Mouse (Mus musculus) splenic B cell, adult 2 months (primary cell): ENCODE measurements around the gene Limk2.

Experiments used
- DNase-seq: peaks from one replicate; pipeline ENCODE4 v3.0.0-alpha.2; 2011; ENCODE audit warnings: low read depth, low spot score
- H3K27me3 ChIP-seq: 2 replicates; pipeline ENCODE4 v1.6.1; 2012; ENCODE audit warnings: mild to moderate bottlenecking, low read length, moderate library complexity, mixed read lengths; ENCODE audit not compliant: control insufficient read depth, poor library complexity, insufficient read depth, severe bottlenecking
- H3K36me3 ChIP-seq: 2 replicates; pipeline ENCODE4 v1.6.1; 2012; ENCODE audit warnings: mild to moderate bottlenecking, low read length, moderate library complexity, mixed read lengths; ENCODE audit not compliant: control insufficient read depth, poor library complexity, insufficient read depth, severe bottlenecking

Gene Limk2

GRCm38 (mm10) chr11:3337961-3338360 lies 71.0 kb downstream of the Limk2 start:
- Histone ChIP-seq H3K36me3 (peaks cover 8% of the 10 kb centered on the region), H3K27me3 (no peaks in the 10 kb centered on the region)
- DNase-seq = no peak

GRCm38 (mm10) chr11:3337173-3337955 lies 71.6 kb downstream of the Limk2 start:
- Histone ChIP-seq H3K27me3 (no peaks in the 10 kb centered on the region), H3K36me3 (peaks cover 8% of the 10 kb centered on the region)
- no peak for DNase-seq

DNA sequence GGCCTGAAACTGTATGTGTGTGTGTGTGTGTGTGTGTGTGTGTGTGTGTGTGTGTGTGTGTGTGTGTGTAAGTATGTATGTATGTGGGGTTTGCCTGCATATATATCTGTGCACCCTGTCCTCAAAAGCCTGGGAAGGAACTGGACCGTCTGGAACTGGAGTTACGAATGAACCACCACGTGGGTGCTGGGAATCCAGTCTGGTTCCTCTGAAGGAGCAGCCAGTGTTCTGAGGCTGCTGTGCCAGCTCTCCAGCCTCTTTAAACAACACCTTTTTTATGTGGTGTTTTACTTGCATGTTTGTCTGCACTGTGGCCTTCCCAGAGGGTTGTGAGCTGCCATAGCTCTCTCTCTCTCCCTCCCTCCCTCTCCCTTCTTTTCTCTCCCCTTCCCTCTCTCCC lies 72.4 kb downstream of the Limk2 start:
- peak; percentile 20 for DNase-seq
- Histone ChIP-seq H3K36me3 (peaks cover 7% of the 10 kb centered on the region), H3K27me3 (no peaks in the 10 kb centered on the region)

- DNase-seq = peak; percentile 93
- no peaks in the 10 kb centered on the region for H3K27me3 ChIP-seq
These were observed 73.3 kb downstream of the Limk2 start for GRCm38 (mm10) chr11:3335651-3336216.

GRCm38 (mm10) chr11:3334711-3335316 lies 74.2 kb downstream of the Limk2 start:
- Histone ChIP-seq H3K27me3 (no peaks in the 10 kb centered on the region), H3K36me3 (peaks cover 5% of the 10 kb centered on the region)
- DNase-seq = peak; percentile 46

More at GRCm38 (mm10) chr11:3335651-3336216, 73.3 kb downstream of the Limk2 start:
- peaks cover 5% of the 10 kb centered on the region for H3K36me3 ChIP-seq

GRCm38 (mm10) chr11:3334141-3334710 lies 74.8 kb downstream of the Limk2 start:
- DNase-seq = no peak
- H3K36me3 ChIP-seq = peaks cover 5% of the 10 kb centered on the region
- H3K27me3 ChIP-seq = no peaks in the 10 kb centered on the region

DNA sequence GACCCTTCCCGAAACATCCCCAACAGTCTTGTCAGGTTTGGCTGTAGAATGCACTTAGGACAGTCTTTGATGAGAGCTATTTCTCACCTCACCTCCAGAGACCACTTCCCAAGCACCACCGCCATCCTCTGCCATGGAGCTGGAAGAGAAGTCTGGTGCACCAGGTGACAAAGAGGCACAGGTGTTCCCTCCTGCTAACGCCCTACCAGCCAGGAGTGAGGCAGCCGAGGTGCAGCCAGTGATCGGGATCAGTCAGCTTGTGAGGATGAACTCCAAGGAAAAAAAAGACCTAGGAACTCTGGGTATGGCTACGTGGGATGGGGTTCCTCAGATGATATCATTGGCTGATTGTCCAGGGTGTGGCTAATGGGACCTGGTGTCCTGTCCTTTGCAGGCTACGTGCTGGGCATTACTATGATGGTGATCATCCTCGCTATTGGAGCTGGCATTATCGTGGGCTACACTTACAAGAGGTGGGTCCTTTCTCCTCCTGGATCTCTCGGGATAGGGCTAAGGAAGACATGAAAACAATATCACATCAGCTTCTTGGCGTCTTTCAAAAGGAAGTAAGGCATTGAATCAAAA lies 75.8 kb downstream of the Limk2 start:
- no peaks in the 10 kb centered on the region for H3K27me3 ChIP-seq
- peaks cover 5% of the 10 kb centered on the region for H3K36me3 ChIP-seq
- DNase-seq = no peak

DNA sequence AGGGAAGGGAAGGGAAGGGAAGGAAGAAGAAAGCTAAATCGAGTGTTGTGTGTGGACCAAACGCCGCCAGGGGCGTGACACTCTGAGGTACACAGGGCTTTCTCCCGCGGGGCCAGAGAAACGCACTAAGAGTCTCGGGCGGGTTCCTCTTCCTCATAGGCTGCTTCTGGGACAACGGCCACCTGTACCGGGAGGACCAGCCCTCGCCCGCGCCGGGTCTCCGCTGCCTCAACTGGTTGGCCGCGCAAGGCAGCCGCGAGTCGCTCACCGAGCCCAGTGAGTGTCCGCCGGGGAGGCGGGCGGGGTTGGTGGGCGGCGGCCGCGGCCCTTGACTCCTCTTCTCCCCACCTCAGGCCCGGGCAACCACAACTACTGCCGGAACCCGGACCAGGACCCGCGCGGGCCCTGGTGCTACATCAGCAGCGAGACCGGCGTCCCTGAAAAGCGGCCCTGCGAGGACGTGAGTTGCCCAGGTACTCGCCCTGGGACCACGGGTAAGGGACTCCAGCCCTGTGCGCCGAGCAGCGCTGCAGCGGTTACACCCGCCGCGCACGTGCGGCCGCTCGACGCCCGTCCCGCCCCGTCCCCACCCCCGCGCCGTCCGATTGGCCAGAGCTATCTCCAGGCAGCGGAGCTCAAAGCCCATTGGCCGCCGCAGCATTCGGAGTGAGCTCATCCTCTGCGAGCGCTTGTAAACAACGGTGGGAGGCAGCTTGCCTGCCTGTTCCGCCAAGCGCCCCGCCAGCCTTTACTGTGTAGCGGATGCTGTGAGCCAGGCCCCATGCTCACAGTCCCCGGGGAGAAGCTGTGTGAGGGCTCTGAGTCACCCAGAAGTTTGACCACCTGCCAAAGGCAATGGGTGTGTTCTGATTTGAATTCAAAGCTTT lies 77.0 kb downstream of the Limk2 start:
- peak; percentile 98 for DNase-seq
- Histone ChIP-seq H3K36me3 (peaks cover 5% of the 10 kb centered on the region), H3K27me3 (no peaks in the 10 kb centered on the region)

DNA sequence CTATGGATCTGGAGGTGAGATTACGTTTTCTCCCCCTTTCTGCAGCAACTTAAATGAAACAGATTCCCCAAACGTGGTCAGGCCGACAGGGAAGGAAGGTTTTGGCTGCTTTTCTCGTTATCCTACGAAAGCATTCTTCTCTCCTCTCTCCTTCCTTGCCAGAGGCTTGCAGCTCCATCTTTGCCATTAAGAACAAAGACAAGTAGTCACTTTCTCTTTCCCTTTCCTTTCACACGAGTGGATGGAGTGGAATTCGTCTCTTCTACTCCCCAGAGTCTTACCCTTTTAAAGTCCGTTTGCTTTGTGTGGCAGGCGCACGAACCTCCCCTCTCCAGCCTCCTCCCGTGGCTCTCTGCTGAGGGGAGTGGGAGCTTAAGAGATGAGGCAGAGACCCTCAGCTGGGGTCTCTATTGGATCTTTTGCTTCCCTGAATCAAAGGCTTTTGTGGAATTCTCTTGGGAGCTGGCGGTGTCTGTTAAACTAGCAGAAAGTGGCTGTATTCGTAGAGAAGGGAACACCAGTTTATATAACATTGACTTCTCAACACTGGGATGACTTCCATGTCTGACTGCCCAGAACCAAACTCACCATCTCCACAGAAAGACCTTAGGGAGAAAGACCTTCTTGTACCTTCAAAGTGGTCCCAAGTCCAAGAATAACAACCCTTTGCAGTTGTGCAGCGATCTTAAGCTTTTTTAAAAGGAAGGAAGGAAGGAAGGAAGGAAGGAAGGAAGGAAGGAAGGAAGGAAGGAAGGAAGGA lies 77.8 kb downstream of the Limk2 start:
- Histone ChIP-seq H3K27me3 (no peaks in the 10 kb centered on the region), H3K36me3 (peaks cover 5% of the 10 kb centered on the region)
- DNase-seq = peak; percentile 36

- Histone ChIP-seq H3K36me3 (peaks cover 5% of the 10 kb centered on the region), H3K27me3 (no peaks in the 10 kb centered on the region)
- DNase-seq = peak; percentile 85
These were observed 78.4 kb downstream of the Limk2 start for GRCm38 (mm10) chr11:3330566-3330965.

- DNase-seq = no peak
- Histone ChIP-seq H3K27me3 (no peaks in the 10 kb centered on the region), H3K36me3 (peaks cover 5% of the 10 kb centered on the region)
These were observed 79.0 kb downstream of the Limk2 start, which contains the start of gene Pik3ip1 for GRCm38 (mm10) chr11:3329891-3330451. Gene Pik3ip1 (plus strand): TSS chr11:3330401.

- DNase-seq = peak; percentile 73
- Histone ChIP-seq H3K36me3 (peaks cover 5% of the 10 kb centered on the region), H3K27me3 (no peaks in the 10 kb centered on the region)
These were observed 79.9 kb downstream of the Limk2 start for GRCm38 (mm10) chr11:3328806-3329775.
